12 mouse cellular contexts compared by ENCODE assay signal in the genomic region with DNA sequence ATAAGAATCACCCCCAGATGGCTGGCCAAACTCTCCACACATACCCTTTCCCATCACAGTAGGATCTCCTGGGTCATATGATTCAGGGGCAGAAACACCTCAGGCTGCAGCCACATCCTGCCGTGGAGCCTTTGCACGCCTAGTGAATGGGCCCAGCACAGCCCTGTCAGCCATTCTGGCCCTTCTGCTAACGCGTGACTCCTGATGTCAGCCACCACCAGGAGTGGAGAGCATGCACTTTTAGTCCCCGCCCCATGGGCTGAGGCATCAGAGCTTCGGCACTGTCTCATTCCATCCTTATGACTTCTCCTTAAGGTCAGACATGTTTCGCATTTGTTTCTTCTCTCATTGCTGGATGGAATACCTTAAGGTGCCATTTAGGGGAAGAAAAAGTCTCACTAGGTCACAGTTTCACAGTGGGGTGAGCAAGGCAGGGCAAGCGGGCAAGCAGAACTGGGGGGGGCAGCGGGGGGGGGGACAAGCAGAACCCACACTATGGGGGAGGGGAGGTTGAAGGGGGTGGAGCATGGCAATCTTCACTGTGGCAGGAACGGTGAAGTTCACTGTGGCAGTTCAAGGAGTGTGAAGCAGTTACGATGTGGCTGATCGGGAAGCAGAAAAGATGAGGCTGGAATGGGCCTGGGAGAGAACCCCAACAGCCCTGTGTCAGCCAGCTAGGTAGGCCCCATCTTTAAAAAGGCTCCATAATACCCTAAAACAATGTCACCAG. TPM values are rescaled to one million over a fixed set of nuclear protein-coding genes. Genes with fewer than 3 reads are reported as not detected.
DNase-seq lines count a peak whose midpoint lies in the region; ATAC-seq and TF ChIP-seq lines count a peak whose summit lies in the region.
"Had no signal": no experiment of that assay in that cellular context is flagged by ENCODE, and none has a peak within 500 bp of the region (broad histone marks: within the 10 kb centered on the region; RNA-seq: fewer than 3 reads in every experiment).

No protein-coding gene starts in this region.

- WGBS in liver, postnatal 0 days (ENCODE audit: insufficient replicate concordance), result 57% methylated on average over 12 of the region's 12 CpGs
- 50% methylated on average over 12 of the region's 12 CpGs for WGBS in liver, embryonic 11.5 days
- WGBS in cerebellum, adult 2 months, result 71% methylated on average over 12 of the region's 12 CpGs

- DNase-seq in adrenal gland, adult 2 months, result peak; percentile 6
- DNase-seq in adrenal gland, postnatal 25 days, result no peak
- no peak for DNase-seq in liver, postnatal 0 days
- no peak for DNase-seq in liver, embryonic 11.5 days (ENCODE audit: low spot score)
- no peak for DNase-seq in cerebellum, postnatal 14 days
- DNase-seq in cerebellum, adult 2 months, result no peak
- DNase-seq: adrenal gland, postnatal 10 days had no signal

- H3K4me1 ChIP-seq in liver, postnatal 0 days (ENCODE audit: insufficient read depth), result peaks cover 11% of the 10 kb centered on the region
- H3K4me1 ChIP-seq in liver, embryonic 11.5 days (replicated peaks; ENCODE audit: control insufficient read depth, insufficient read depth, low read length), result peaks cover 23% of the 10 kb centered on the region
- H3K4me1 ChIP-seq in cerebellum, adult 2 months (ENCODE audit: control insufficient read depth, insufficient read depth, low read length), result no peaks in the 10 kb centered on the region

- H3K4me2 ChIP-seq in liver, postnatal 0 days (ENCODE audit: low read depth, low read length), result no peak overlapping the region
- H3K4me2 ChIP-seq in liver, embryonic 11.5 days, result no peak overlapping the region

- no peaks in the 10 kb centered on the region for H3K27me3 ChIP-seq in liver, postnatal 0 days (ENCODE audit: insufficient read depth, low read length)
- H3K27me3 ChIP-seq in liver, embryonic 11.5 days (replicated peaks; ENCODE audit: control insufficient read depth, insufficient read depth, low read length), result no peaks in the 10 kb centered on the region
- H3K27me3 ChIP-seq in cerebellum, adult 2 months (ENCODE audit: control insufficient read depth, insufficient read depth, low read length), result no peaks in the 10 kb centered on the region; the same call in 1 of the 2 replicates

- H3K4me3 ChIP-seq in liver, postnatal 0 days (ENCODE audit: low read depth, low read length), result no peak overlapping the region
- H3K4me3 ChIP-seq in liver, embryonic 11.5 days (ENCODE audit: low read depth, low read length), result no peak overlapping the region
- no peak overlapping the region for H3K4me3 ChIP-seq in cerebellum, adult 2 months (replicated peaks; ENCODE audit: insufficient read depth, low read depth, low read length)
- H3K4me3 ChIP-seq: forebrain, embryonic 10.5 days; hindbrain, embryonic 10.5 days; midbrain, embryonic 10.5 days had no signal

- H3K9ac ChIP-seq in liver, postnatal 0 days (replicated peaks), result no peak overlapping the region
- H3K9ac ChIP-seq in liver, embryonic 11.5 days (ENCODE audit: low read depth, low read length), result no peak overlapping the region

- no peak for ATAC-seq in liver, postnatal 0 days
- no peak for ATAC-seq in liver, embryonic 11.5 days (replicated peaks; ENCODE audit: low FRiP score)
- peak; percentile 31 for ATAC-seq in granulocyte monocyte progenitor cell, adult 5-6 weeks (replicated peaks; ENCODE audit: poor library complexity, severe bottlenecking)
- peak; percentile 33 for ATAC-seq in megakaryocyte progenitor cell, adult 5-6 weeks (replicated peaks; ENCODE audit: poor library complexity)

- no peaks in the 10 kb centered on the region for H3K36me3 ChIP-seq in liver, postnatal 0 days (replicated peaks; ENCODE audit: insufficient read depth, low read length)
- H3K36me3 ChIP-seq in liver, embryonic 11.5 days (ENCODE audit: control insufficient read depth, insufficient read depth, low read length), result no peaks in the 10 kb centered on the region
- H3K36me3 ChIP-seq: forebrain, embryonic 10.5 days; hindbrain, embryonic 10.5 days; midbrain, embryonic 10.5 days had no signal

- TF ChIP-seq EP300 in liver, postnatal 0 days (IDR thresholded peaks at IDR 0.05; ENCODE audit: low read depth), result no peak

- no peaks in the 10 kb centered on the region for H3K9me3 ChIP-seq in liver, postnatal 0 days (ENCODE audit: low read length)
- H3K9me3 ChIP-seq in liver, embryonic 11.5 days (ENCODE audit: control insufficient read depth, low read length), result no peaks in the 10 kb centered on the region
- H3K9me3 ChIP-seq: forebrain, embryonic 10.5 days; hindbrain, embryonic 10.5 days; midbrain, embryonic 10.5 days had no signal

- TF ChIP-seq POLR2A in cerebellum, adult 2 months (IDR thresholded peaks at IDR 0.05; ENCODE audit: borderline replicate concordance, insufficient read depth, low read length), result no peak

- TF ChIP-seq CTCF in liver, postnatal 0 days (IDR thresholded peaks at IDR 0.05; ENCODE audit: low read depth), result no peak
- no peak for TF ChIP-seq CTCF in cerebellum, adult 2 months (IDR thresholded peaks at IDR 0.05; ENCODE audit: borderline replicate concordance, insufficient read depth, low read depth, low read length)

- 0 out of 2 replicates have a peak overlapping the region, but pooled peaks have one; percentile 30 for H3K27ac ChIP-seq in liver, postnatal 0 days (ENCODE audit: low read depth)
- no peak overlapping the region for H3K27ac ChIP-seq in liver, embryonic 11.5 days (ENCODE audit: low read depth, low read length)
- no peak overlapping the region for H3K27ac ChIP-seq in cerebellum, adult 2 months (ENCODE audit: insufficient read depth, low read length)
- H3K27ac ChIP-seq: forebrain, embryonic 10.5 days; hindbrain, embryonic 10.5 days; midbrain, embryonic 10.5 days had no signal

RNA-seq across cellular contexts. Expression of a gene that starts 19.8 kb away (rescaled TPM):
- total RNA-seq in adrenal gland, adult 2 months (2021), result 100 to 1,000 TPM; 166 to 261 TPM
- 497 and 623 TPM in 2 replicates for polyA plus RNA-seq in adrenal gland, adult 2 months (2012; rRNA removed)
- total RNA-seq in adrenal gland, postnatal 25 days (2021), result 182 and 212 TPM in 2 replicates
- polyA plus RNA-seq in liver, postnatal 0 days (2015; fragmentation: Nextera tagmentation; extraction: Ambion mirVana), result 6.9 and 8.7 TPM in 2 replicates
- polyA plus RNA-seq in liver, embryonic 11.5 days (2014; fragmentation: Nextera tagmentation; extraction: Ambion mirVana), result 19.5 and 23.2 TPM in 2 replicates
- 75.2 and 78.3 TPM in 2 replicates for total RNA-seq in granulocyte monocyte progenitor cell, adult 5-6 weeks (2014; fragmentation: Nextera tagmentation)
- 64.8 and 67.6 TPM in 2 replicates for total RNA-seq in granulocyte monocyte progenitor cell, adult 5-6 weeks (2017)
- 112 and 160 TPM in 2 replicates for total RNA-seq in megakaryocyte progenitor cell, adult 5-6 weeks (2015)
- total RNA-seq in megakaryocyte progenitor cell, adult 5-6 weeks (2017), result 50.4 and 64.6 TPM in 2 replicates
- polyA plus RNA-seq in cerebellum, adult 2 months (2012; rRNA removed), result 295 and 299 TPM in 2 replicates

Comparison
In these comparisons a context has a peak if more than half of its experiments do, and no peak if none do; other contexts are left out.
1. ATAC-seq: peak in granulocyte monocyte progenitor cell, adult 5-6 weeks (single experiment) and megakaryocyte progenitor cell, adult 5-6 weeks (single experiment); none in liver, postnatal 0 days (single experiment) and liver, embryonic 11.5 days (single experiment).